Mouse (Mus musculus) 3134 (cell line): ENCODE measurements at regions not wholly inside any gene's neighbourhood (a gene's known extent, or its start where the extent isn't known, plus 50 kb on each side); places are given as distances from the start of the nearest gene placed in this dataset.

ENCODE experiments used
- DNase-seq: peaks from one replicate; pipeline ENCODE4 v3.0.0-alpha.2; 2011; ENCODE audit warnings: low spot score; ENCODE audit not compliant: insufficient read length; ENCODE audit errors: extremely low read depth

GRCm38 (mm10) chr8:87037620-87038380, 152.7 kb upstream of the N4bp1 start:
- DNase-seq: no peak

- no peak for DNase-seq
Observed at GRCm38 (mm10) chr8:87035996-87036395, 150.9 kb upstream of the N4bp1 start.

GRCm38 (mm10) chr8:87028171-87028570, 143.1 kb upstream of the N4bp1 start:
- no peak for DNase-seq

GRCm38 (mm10) chr8:87025946-87026345, 140.9 kb upstream of the N4bp1 start:
- DNase-seq: no peak

- no peak for DNase-seq
Observed at GRCm38 (mm10) chr8:87019795-87020194, 134.7 kb upstream of the N4bp1 start.

- no peak for DNase-seq
Observed at GRCm38 (mm10) chr8:86975546-86975945, 90.5 kb upstream of the N4bp1 start.

- no peak for DNase-seq
Observed at GRCm38 (mm10) chr8:86971736-86972135, 86.7 kb upstream of the N4bp1 start.

GRCm38 (mm10) chr8:86969051-86969450, 84.0 kb upstream of the N4bp1 start:
- no peak for DNase-seq

- no peak for DNase-seq
Observed at GRCm38 (mm10) chr8:86967891-86968311, 82.8 kb upstream of the N4bp1 start.

GRCm38 (mm10) chr8:86961218-86962195, 76.4 kb upstream of the N4bp1 start:
- DNase-seq: no peak
